Mouse (Mus musculus): ENCODE data around the gene G6pc. TPM values are rescaled to one million over a fixed set of nuclear protein-coding genes. Genes with fewer than 3 reads are reported as not detected.
"Not testable (repeated sequence)": the region's sequence is repeated elsewhere in the genome, so short reads cannot be mapped to it uniquely, and the experiment has no call there.

The G6pc gene
- not detected in 2 replicates for polyA plus RNA-seq (2016; fragmentation: Nextera tagmentation; extraction: Ambion mirVana)

DNA sequence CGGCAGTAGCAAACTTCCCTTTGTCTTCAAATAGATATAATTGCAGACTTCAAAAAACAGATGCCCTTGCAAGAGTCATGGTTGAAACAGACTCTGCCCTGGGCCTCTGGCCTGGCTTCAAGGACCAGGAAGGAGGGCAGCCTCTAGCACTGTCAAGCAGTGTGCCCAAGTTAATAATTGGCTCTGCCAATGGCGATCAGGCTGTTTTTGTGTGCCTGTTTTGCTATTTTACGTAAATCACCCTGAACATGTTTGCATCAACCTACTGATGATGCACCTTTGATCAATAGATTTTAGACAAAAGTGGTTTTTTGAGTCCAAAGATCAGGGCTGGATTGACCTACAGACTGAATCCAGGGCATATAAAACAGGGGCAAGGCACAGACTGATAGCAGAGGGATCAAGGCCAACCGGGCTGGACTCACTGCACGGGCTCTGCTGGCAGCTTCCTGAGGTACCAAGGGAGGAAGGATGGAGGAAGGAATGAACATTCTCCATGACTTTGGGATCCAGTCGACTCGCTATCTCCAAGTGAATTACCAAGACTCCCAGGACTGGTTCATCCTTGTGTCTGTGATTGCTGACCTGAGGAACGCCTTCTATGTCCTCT is at the start of gene G6pc:
TSS of gene G6pc (plus strand) at position 236 of the 610 bp plus-strand sequence.
- 87% methylated on average over 8 of the region's 8 CpGs for WGBS
- H3K27me3 ChIP-seq (replicated peaks; ENCODE audit: low read depth, poor library complexity, severe bottlenecking), result no peaks in the 10 kb centered on the region

DNA sequence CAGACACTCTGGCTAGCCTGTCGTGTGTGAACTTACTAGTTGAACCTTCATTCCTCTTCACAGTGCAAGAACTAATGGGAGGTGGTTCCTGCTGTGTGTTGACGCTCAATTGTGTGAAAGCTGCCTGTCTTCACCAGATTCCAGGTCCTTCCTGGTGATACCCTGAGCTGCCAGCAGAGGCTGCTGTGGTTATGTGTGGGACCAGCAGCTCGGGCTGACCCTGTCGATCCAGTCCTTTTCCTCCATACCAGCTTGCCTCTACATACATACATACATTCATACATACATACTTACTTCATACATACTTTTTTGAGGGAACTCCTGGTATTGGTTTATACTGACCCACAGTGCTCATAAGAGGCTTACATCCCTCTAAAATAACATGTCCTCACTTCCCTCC is 43.8 kb upstream of the G6pc start:
- Histone ChIP-seq H3K4me1 (no peaks in the 10 kb centered on the region), H3K9me3 (no peaks in the 10 kb centered on the region), H3K27me3 (replicated peaks; ENCODE audit: low read depth, poor library complexity, severe bottlenecking) (no peaks in the 10 kb centered on the region), H3K36me3 (replicated peaks) (peaks cover 86% of the 10 kb centered on the region), H3K27ac (replicated peaks) (no peak overlapping the region), H3K4me3 (no peak overlapping the region)
- DNase-seq (ENCODE audit: low spot score), result peak; percentile 76
- 23% methylated on average over 4 of the region's 4 CpGs for WGBS

More for the DNA sequence above, at the start of gene G6pc:
- H3K36me3 ChIP-seq (replicated peaks), result no peaks in the 10 kb centered on the region
- no peak within 1 kb of the TSS for H3K4me3 ChIP-seq
- no peak within 1 kb of the TSS for H3K27ac ChIP-seq (replicated peaks)
- H3K4me1 ChIP-seq, result no peaks in the 10 kb centered on the region
- DNase-seq (ENCODE audit: low spot score), result no peak
- no peaks in the 10 kb centered on the region for H3K9me3 ChIP-seq

DNA sequence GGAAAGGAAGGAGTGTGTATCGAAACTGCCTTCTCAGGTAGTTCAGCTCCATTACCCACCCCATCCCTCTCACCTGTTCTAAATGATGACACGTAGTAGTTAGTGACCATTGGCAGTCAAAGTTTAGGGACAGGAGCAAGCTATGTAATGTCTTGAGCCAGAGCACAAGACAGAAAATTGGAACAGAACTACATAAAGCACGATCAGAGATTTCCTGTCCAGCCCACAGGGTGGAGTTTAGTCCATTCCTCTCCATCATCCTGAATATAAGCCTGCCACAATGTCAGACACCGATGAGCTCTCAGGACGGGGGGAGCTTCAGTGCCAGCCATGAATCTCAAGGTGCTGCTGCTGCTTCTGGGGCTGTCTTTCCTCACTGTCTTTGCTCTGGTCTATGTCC is 42.6 kb upstream of the G6pc start, which contains the start of gene Aoc2:
TSS of gene Aoc2 (plus strand) at position 301 of the 400 bp plus-strand sequence.
- H3K27me3 ChIP-seq (replicated peaks; ENCODE audit: low read depth, poor library complexity, severe bottlenecking), result no peaks in the 10 kb centered on the region
- DNase-seq (ENCODE audit: low spot score), result no peak
- no peaks in the 10 kb centered on the region for H3K4me1 ChIP-seq
- no peak within 1 kb of the TSS for H3K4me3 ChIP-seq
- no peak within 1 kb of the TSS for H3K27ac ChIP-seq (replicated peaks)
- peaks cover 79% of the 10 kb centered on the region for H3K36me3 ChIP-seq (replicated peaks)
- H3K9me3 ChIP-seq, result no peaks in the 10 kb centered on the region
- WGBS, result 96% methylated on average over 5 of the region's 5 CpGs

DNA sequence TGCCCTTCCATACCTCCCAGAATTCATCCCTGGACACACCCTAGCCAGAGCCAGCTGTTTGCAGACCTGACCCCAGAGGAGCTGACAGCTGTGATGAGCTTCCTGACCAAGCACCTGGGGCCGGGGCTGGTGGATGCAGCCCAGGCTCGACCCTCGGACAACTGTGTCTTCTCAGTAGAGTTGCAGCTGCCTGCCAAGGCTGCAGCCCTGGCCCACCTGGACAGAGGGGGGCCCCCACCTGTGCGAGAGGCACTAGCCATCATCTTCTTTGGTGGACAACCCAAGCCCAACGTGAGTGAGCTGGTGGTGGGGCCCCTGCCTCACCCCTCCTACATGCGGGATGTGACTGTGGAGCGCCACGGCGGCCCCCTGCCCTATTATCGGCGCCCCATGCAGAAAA is 42.2 kb upstream of the G6pc start:
- H3K9me3 ChIP-seq; H3K27ac ChIP-seq (replicated peaks); H3K4me3 ChIP-seq; H3K27me3 ChIP-seq (replicated peaks; ENCODE audit: low read depth, poor library complexity, severe bottlenecking); H3K4me1 ChIP-seq; DNase-seq (ENCODE audit: low spot score): not testable (repeated sequence)
- peaks cover 75% of the 10 kb centered on the region for H3K36me3 ChIP-seq (replicated peaks)
- 93% methylated on average over 11 of the region's 11 CpGs for WGBS

DNA sequence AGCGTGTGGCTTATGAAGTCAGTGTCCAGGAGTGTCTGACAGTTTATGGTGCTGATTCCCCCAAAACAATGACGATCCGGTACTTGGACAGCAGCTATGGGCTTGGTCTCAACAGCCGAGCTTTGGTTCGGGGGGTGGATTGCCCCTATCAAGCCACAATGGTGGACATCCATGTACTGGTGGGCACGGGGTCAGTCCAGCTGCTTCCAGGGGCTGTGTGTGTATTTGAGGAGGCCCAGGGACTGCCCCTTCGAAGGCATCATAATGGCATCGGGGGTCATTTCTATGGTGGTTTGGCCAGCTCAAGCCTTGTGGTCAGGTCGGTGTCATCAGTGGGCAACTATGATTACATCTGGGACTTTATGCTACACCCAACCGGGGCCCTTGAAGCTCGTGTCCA is 41.2 kb upstream of the G6pc start:
- no peak for DNase-seq (ENCODE audit: low spot score)
- H3K9me3 ChIP-seq, result no peaks in the 10 kb centered on the region
- H3K27me3 ChIP-seq (replicated peaks; ENCODE audit: low read depth, poor library complexity, severe bottlenecking), result no peaks in the 10 kb centered on the region
- 0 out of 2 replicates have a peak, but pooled peaks cover 6% of the 10 kb centered on the region for H3K4me1 ChIP-seq
- no peak overlapping the region for H3K27ac ChIP-seq (replicated peaks)
- 87% methylated on average over 11 of the region's 11 CpGs for WGBS
- H3K36me3 ChIP-seq (replicated peaks), result peaks cover 66% of the 10 kb centered on the region
- no peak overlapping the region for H3K4me3 ChIP-seq

DNA sequence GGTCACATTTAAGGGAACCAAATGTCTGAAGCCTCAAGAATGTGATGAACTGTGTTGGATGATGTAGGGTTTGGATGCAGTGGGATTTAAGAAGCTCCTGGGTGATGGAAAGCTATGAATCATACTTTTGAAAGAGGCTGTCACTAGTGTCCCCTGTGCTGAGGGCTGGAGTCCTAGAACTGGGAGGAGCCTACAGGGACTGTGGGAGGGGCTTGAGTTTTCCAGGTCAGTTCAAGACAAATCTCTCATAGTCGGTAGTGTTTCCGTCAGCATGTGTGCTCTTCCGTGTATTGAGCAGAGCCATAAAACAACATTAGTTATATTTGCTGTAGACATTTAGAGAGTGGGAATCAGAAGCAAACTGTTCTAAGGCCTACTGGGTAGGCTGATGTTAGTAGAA is 40.0 kb upstream of the G6pc start:
- H3K9me3 ChIP-seq, result no peaks in the 10 kb centered on the region
- no peak overlapping the region for H3K27ac ChIP-seq (replicated peaks)
- DNase-seq (ENCODE audit: low spot score), result no peak
- H3K27me3 ChIP-seq (replicated peaks; ENCODE audit: low read depth, poor library complexity, severe bottlenecking), result no peaks in the 10 kb centered on the region
- peaks cover 54% of the 10 kb centered on the region for H3K36me3 ChIP-seq (replicated peaks)
- H3K4me1 ChIP-seq, result 0 out of 2 replicates have a peak, but pooled peaks cover 6% of the 10 kb centered on the region
- H3K4me3 ChIP-seq, result no peak overlapping the region
- WGBS, result 56% methylated on average over 3 of the region's 3 CpGs

DNA sequence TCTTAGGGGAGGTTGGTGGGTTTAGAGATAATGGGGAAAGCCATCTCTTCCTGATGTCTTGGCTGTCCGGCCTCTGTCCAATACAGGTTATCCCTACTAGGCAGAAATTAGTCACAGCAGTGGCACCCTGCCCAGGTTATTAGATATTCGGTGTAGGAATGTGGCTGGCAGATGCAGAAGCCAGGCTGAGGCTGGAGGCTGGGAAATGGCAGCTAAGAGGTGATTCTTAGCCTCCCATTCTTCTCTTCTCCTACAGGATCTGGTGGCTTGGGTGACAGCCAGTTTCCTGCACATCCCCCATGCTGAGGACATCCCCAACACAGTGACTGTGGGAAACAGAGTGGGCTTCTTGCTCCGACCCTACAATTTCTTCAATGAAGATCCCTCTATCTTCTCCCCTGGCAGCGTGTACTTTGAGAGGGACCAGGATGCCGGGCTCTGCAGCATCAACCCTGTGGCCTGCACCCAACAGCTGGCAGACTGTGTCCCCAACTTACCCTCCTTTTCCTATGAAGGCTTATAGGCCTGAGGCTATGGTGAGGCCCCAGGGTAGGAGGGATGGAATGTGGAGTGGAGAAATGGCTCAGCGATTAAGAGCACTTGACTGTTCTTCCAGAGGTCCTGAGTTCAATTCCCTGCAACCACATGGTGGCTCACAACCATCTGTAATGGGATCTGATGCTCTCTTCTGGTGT is 38.3 kb upstream of the G6pc start:
- H3K27me3 ChIP-seq (replicated peaks; ENCODE audit: low read depth, poor library complexity, severe bottlenecking), result 0 out of 2 replicates have a peak, but pooled peaks cover 3% of the 10 kb centered on the region
- WGBS, result 85% methylated on average over 6 of the region's 6 CpGs
- DNase-seq (ENCODE audit: low spot score), result no peak
- no peak overlapping the region for H3K27ac ChIP-seq (replicated peaks)
- H3K4me3 ChIP-seq, result no peak overlapping the region
- no peaks in the 10 kb centered on the region for H3K9me3 ChIP-seq
- H3K4me1 ChIP-seq, result peaks cover 14% of the 10 kb centered on the region
- peaks cover 36% of the 10 kb centered on the region for H3K36me3 ChIP-seq (replicated peaks)

DNA sequence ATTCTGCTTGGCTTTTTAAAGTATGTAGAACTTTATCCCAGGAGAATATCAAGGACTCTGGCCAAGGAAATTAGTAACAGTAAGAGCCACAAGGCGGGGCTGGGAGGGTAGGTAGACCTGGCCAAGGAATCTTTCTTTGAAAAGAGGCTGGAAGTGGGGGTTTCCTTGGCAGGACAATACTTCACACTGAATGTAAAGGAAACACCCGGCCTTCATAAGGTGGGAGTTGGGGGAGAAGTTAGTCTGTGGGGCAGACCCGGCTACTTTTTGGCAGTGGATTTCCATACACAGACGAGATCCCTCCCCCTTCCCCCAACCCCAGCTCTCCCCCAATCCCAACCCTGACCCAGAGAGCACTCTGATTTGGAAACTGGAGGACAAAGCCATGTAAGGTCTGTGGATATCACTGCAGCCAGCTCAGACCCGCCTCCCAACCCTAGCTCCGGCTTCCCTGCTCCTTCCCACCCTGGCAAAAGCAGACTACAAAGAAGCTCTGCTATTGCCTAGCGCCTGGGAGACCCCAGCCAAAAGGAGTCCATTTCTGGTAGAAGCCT is 36.9 kb upstream of the G6pc start, which contains the start of gene Aoc3:
TSS of gene Aoc3 (plus strand) at position 235 of the 554 bp plus-strand sequence.
- Histone ChIP-seq H3K36me3 (replicated peaks) (peaks cover 23% of the 10 kb centered on the region), H3K9me3 (no peaks in the 10 kb centered on the region), H3K27me3 (replicated peaks; ENCODE audit: low read depth, poor library complexity, severe bottlenecking) (0 out of 2 replicates have a peak, but pooled peaks cover 3% of the 10 kb centered on the region), H3K4me3 (no peak within 1 kb of the TSS), H3K4me1 (peaks cover 22% of the 10 kb centered on the region), H3K27ac (replicated peaks) (no peak within 1 kb of the TSS)
- WGBS, result 78% methylated on average over 7 of the region's 7 CpGs
- DNase-seq (ENCODE audit: low spot score), result no peak

DNA sequence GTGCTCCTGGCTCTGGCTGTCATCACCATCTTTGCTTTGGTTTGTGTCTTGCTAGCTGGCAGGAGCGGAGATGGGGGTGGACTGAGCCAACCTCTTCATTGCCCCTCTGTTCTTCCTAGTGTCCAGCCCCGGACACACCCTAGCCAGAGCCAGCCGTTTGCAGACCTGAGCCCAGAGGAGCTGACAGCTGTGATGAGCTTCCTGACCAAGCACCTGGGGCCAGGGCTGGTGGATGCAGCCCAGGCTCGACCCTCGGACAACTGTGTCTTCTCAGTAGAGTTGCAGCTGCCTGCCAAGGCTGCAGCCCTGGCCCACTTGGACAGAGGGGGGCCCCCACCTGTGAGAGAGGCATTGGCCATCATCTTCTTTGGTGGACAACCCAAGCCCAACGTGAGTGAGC is 36.4 kb upstream of the G6pc start:
- peaks cover 22% of the 10 kb centered on the region for H3K4me1 ChIP-seq
- 83% methylated on average over 6 of the region's 6 CpGs for WGBS
- H3K27ac ChIP-seq (replicated peaks), result not testable (repeated sequence)

DNA sequence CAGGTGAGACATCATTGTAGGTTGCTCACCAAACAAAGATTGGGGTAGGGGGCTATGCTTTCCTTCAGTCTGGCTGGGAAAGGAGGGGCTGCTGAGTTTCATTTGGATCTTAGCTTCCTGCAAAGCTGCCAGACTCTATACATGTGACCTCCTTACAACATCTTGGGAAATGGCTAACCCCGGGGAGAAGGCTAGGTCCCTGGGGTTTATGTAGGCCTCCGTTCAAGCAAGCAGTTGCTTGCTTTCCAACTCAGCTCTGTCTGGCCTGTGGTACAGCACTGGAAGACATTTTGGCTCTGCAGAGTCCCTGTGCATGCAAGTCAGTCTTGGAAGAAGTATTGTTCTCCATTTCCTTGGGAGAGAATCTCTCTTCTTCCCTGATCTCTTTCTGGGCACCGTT is 34.8 kb upstream of the G6pc start:
- Histone ChIP-seq H3K36me3 (replicated peaks) (peaks cover 10% of the 10 kb centered on the region; the same call in 1 of the 2 replicates), H3K9me3 (no peaks in the 10 kb centered on the region), H3K27ac (replicated peaks) (no peak overlapping the region), H3K4me1 (peaks cover 29% of the 10 kb centered on the region), H3K4me3 (no peak overlapping the region), H3K27me3 (replicated peaks; ENCODE audit: low read depth, poor library complexity, severe bottlenecking) (0 out of 2 replicates have a peak, but pooled peaks cover 3% of the 10 kb centered on the region)
- 85% methylated on average over 3 of the region's 3 CpGs for WGBS
- no peak for DNase-seq (ENCODE audit: low spot score)

More for the DNA sequence above, 36.4 kb upstream of the G6pc start:
- not testable (repeated sequence) for H3K27me3 ChIP-seq (replicated peaks; ENCODE audit: low read depth, poor library complexity, severe bottlenecking); H3K4me3 ChIP-seq; H3K9me3 ChIP-seq; DNase-seq (ENCODE audit: low spot score)
- peaks cover 17% of the 10 kb centered on the region for H3K36me3 ChIP-seq (replicated peaks)

DNA sequence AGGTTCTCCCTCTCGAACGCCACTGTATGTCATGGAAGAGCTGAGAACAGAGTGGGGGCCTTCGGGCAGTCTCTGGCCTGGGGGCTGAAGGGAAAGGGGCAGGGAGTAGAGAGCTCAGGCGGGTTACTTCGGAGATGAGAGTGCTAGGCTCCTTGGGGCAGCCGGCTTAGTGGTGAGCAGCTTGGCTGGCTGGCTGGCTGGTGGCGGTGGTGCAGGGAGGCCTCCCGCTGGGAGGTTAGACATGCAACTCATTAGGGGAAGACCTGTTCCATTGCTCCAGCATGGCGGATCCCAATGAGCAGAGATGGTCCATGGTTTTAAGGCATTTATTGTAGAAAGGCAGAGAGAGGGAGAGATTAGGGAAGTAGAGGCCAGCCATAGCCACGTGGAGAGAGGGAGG is 33.3 kb upstream of the G6pc start:
- WGBS, result 27% methylated on average over 10 of the region's 10 CpGs
- H3K4me3 ChIP-seq, result 0 out of 2 replicates have a peak overlapping the region, but pooled peaks have one; percentile 6

DNA sequence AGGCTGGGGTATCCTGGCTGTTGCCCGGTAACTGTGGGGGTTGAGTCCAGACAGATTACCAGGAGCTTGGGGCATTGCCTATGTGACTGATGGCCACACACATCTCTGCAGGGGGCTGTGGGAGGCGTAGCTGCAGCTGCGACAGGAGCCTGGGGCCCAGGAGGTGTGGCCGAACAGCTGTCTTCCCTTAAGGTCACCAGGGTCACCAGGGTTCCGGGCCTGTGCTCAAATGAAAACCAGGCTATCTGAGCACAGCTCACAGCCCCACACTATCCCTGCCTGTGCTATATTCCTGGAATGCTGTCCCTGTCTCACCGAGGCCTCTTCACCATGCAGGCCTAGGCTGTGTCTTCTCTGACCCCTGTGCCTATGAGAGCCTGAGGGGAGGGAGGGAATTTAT is 32.8 kb upstream of the G6pc start:
- Histone ChIP-seq H3K27ac (replicated peaks) (peak overlapping the region; percentile 66), H3K4me3 (0 out of 2 replicates have a peak overlapping the region, but pooled peaks have one; percentile 8), H3K4me1 (peaks cover 46% of the 10 kb centered on the region), H3K27me3 (replicated peaks; ENCODE audit: low read depth, poor library complexity, severe bottlenecking) (0 out of 2 replicates have a peak, but pooled peaks cover 3% of the 10 kb centered on the region), H3K9me3 (no peaks in the 10 kb centered on the region), H3K36me3 (replicated peaks) (no peaks in the 10 kb centered on the region)
- DNase-seq (ENCODE audit: low spot score), result peak; percentile 77
- 7% methylated on average over 6 of the region's 6 CpGs for WGBS

More for the DNA sequence above, 33.3 kb upstream of the G6pc start:
- H3K27me3 ChIP-seq (replicated peaks; ENCODE audit: low read depth, poor library complexity, severe bottlenecking), result 0 out of 2 replicates have a peak, but pooled peaks cover 3% of the 10 kb centered on the region
- peaks cover 4% of the 10 kb centered on the region; the same call in 1 of the 2 replicates for H3K36me3 ChIP-seq (replicated peaks)
- H3K9me3 ChIP-seq, result no peaks in the 10 kb centered on the region
- peak overlapping the region; percentile 66 for H3K27ac ChIP-seq (replicated peaks)
- peak; percentile 43 for DNase-seq (ENCODE audit: low spot score)
- peaks cover 44% of the 10 kb centered on the region for H3K4me1 ChIP-seq

All from embryonic facial prominence, embryonic 10.5 days (tissue).